Mouse (Mus musculus): ENCODE data around the gene Parva. TPM values are rescaled to one million over a fixed set of nuclear protein-coding genes. Genes with fewer than 3 reads are reported as not detected.

The Parva gene
- polyA plus RNA-seq (2012; fragmentation: generic; extraction: Trizol), result 126 TPM
- long read RNA-seq, experiment 1, full-length matches to known transcripts, result 33 of 67 reads
- long read RNA-seq, experiment 1, partial matches to known transcripts, result 5 of 67 reads
- long read RNA-seq, experiment 1, other reads (novel, unspliced or antisense), result 29 of 67 reads
- long read RNA-seq, experiment 2, full-length matches to known transcripts, result 712 of 792 reads
- long read RNA-seq, experiment 2, partial matches to known transcripts, result 54 of 792 reads
- long read RNA-seq, experiment 2, other reads (novel, unspliced or antisense), result 26 of 792 reads

GRCm38 (mm10) chr7:112427357-112428157 is at the start of gene Parva:
Gene Parva (plus strand): TSS chr7:112427505.
- TF ChIP-seq FOSL1 (IDR thresholded peaks at IDR 0.05; ENCODE audit: insufficient read depth, low read length, poor library complexity, severe bottlenecking) (no peak), MYOG (IDR thresholded peaks at IDR 0.05; ENCODE audit: control insufficient read depth, extremely low read depth, insufficient read length) (no peak), CEBPB (IDR thresholded peaks at IDR 0.05; ENCODE audit: low read depth) (no peak), MAX (IDR thresholded peaks at IDR 0.05) (no peak), CTCF (IDR thresholded peaks at IDR 0.05; ENCODE audit: control insufficient read depth, insufficient read depth, insufficient read length) (no peak), MYOD1 (IDR thresholded peaks at IDR 0.05; ENCODE audit: control insufficient read depth, insufficient read length, low read depth) (no peak), USF1 (IDR thresholded peaks at IDR 0.05; ENCODE audit: low read depth) (no peak)
- Histone ChIP-seq H3K36me3 (ENCODE audit: control insufficient read depth, insufficient read depth) (no peaks in the 10 kb centered on the region), H3ac (ENCODE audit: control insufficient read depth, insufficient read length, low read depth) (peak within 1 kb of the TSS; percentile 98), H3K27me3 (ENCODE audit: control insufficient read depth, insufficient read depth, insufficient read length) (no peaks in the 10 kb centered on the region), H3K4me3 (ENCODE audit: insufficient read depth, poor library complexity, severe bottlenecking) (peak within 1 kb of the TSS; percentile 59), H3K79me3 (ENCODE audit: low read depth) (peaks cover 14% of the 10 kb centered on the region), H3K79me2 (ENCODE audit: control insufficient read depth, insufficient read depth) (peaks cover 22% of the 10 kb centered on the region)

DNA sequence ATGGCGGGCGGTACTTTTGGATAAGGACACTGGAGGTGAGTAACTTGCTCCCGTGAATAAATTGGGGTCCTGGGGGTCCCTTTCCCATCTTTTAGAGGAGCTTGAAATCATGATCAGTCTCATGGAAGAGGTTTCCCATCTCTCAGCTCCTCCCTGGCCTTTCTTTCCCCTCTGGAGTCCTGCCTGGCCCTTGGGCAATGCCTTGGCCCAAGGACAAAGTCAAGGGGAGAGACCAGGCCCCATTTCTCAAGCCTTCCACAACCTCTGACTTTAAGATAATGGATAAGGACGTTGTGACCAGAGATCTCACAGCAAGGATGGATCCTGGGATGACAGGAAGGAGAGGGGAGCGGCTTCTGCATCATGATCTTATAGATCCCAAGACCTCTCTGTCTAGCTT is 49.2 kb upstream of the Parva start:
- TF ChIP-seq MYOG (IDR thresholded peaks at IDR 0.05; ENCODE audit: control insufficient read depth, extremely low read depth, insufficient read length) (no peak), CEBPB (IDR thresholded peaks at IDR 0.05; ENCODE audit: low read depth) (no peak), FOSL1 (IDR thresholded peaks at IDR 0.05; ENCODE audit: insufficient read depth, low read length, poor library complexity, severe bottlenecking) (no peak), CTCF (IDR thresholded peaks at IDR 0.05; ENCODE audit: control insufficient read depth, insufficient read depth, insufficient read length) (no peak), USF1 (IDR thresholded peaks at IDR 0.05; ENCODE audit: low read depth) (no peak), MAX (IDR thresholded peaks at IDR 0.05) (no peak), MYOD1 (IDR thresholded peaks at IDR 0.05; ENCODE audit: control insufficient read depth, insufficient read length, low read depth) (no peak)
- H3K79me3 ChIP-seq (ENCODE audit: low read depth), result no peaks in the 10 kb centered on the region

GRCm38 (mm10) chr7:112378476-112378875 is 48.8 kb upstream of the Parva start:
- no peaks in the 10 kb centered on the region for H3K27me3 ChIP-seq (ENCODE audit: control insufficient read depth, insufficient read depth, insufficient read length)
- TF ChIP-seq USF1 (IDR thresholded peaks at IDR 0.05; ENCODE audit: low read depth) (no peak), FOSL1 (IDR thresholded peaks at IDR 0.05; ENCODE audit: insufficient read depth, low read length, poor library complexity, severe bottlenecking) (no peak), MAX (IDR thresholded peaks at IDR 0.05) (no peak), MYOG (IDR thresholded peaks at IDR 0.05; ENCODE audit: control insufficient read depth, extremely low read depth, insufficient read length) (no peak), MYOD1 (IDR thresholded peaks at IDR 0.05; ENCODE audit: control insufficient read depth, insufficient read length, low read depth) (no peak), CEBPB (IDR thresholded peaks at IDR 0.05; ENCODE audit: low read depth) (no peak), CTCF (IDR thresholded peaks at IDR 0.05; ENCODE audit: control insufficient read depth, insufficient read depth, insufficient read length) (no peak)
- no peaks in the 10 kb centered on the region for H3K36me3 ChIP-seq (ENCODE audit: control insufficient read depth, insufficient read depth)

More for the DNA sequence above, 49.2 kb upstream of the Parva start:
- Histone ChIP-seq H3K27me3 (ENCODE audit: control insufficient read depth, insufficient read depth, insufficient read length) (no peaks in the 10 kb centered on the region), H3ac (ENCODE audit: control insufficient read depth, insufficient read length, low read depth) (no peak overlapping the region), H3K36me3 (ENCODE audit: control insufficient read depth, insufficient read depth) (no peaks in the 10 kb centered on the region), H3K4me3 (ENCODE audit: insufficient read depth, poor library complexity, severe bottlenecking) (no peak overlapping the region), H3K79me2 (ENCODE audit: control insufficient read depth, insufficient read depth) (no peaks in the 10 kb centered on the region)

DNA sequence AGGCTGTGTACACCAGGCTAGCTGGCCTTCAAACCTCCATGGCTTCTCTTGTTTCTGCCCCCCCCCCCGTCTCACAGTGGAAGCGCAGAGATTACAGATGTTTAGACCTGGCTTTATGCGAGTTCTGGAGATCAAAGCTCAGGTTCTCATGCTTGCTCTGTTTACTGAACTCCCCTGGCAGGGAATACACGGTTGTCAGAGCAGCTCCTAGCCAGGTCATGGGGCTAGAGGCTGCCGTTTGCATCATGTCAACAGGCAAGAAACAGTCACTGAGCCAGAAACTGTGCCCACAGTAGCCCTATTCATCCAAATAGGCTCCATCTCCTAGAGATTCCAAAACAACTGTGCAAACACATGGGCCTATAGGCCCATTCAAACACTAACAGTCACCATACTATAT is 40.8 kb upstream of the Parva start:
- Histone ChIP-seq H3K36me3 (ENCODE audit: control insufficient read depth, insufficient read depth) (no peaks in the 10 kb centered on the region), H3K27me3 (ENCODE audit: control insufficient read depth, insufficient read depth, insufficient read length) (no peaks in the 10 kb centered on the region), H3K79me3 (ENCODE audit: low read depth) (no peaks in the 10 kb centered on the region), H3K79me2 (ENCODE audit: control insufficient read depth, insufficient read depth) (no peaks in the 10 kb centered on the region), H3ac (ENCODE audit: control insufficient read depth, insufficient read length, low read depth) (no peak overlapping the region), H3K4me3 (ENCODE audit: insufficient read depth, poor library complexity, severe bottlenecking) (no peak overlapping the region)
- TF ChIP-seq FOSL1 (IDR thresholded peaks at IDR 0.05; ENCODE audit: insufficient read depth, low read length, poor library complexity, severe bottlenecking) (no peak), MYOD1 (IDR thresholded peaks at IDR 0.05; ENCODE audit: control insufficient read depth, insufficient read length, low read depth) (no peak), CTCF (IDR thresholded peaks at IDR 0.05; ENCODE audit: control insufficient read depth, insufficient read depth, insufficient read length) (no peak), CEBPB (IDR thresholded peaks at IDR 0.05; ENCODE audit: low read depth) (no peak), MAX (IDR thresholded peaks at IDR 0.05) (no peak), MYOG (IDR thresholded peaks at IDR 0.05; ENCODE audit: control insufficient read depth, extremely low read depth, insufficient read length) (no peak), USF1 (IDR thresholded peaks at IDR 0.05; ENCODE audit: low read depth) (no peak)

More at GRCm38 (mm10) chr7:112378476-112378875, 48.8 kb upstream of the Parva start:
- no peak overlapping the region for H3ac ChIP-seq (ENCODE audit: control insufficient read depth, insufficient read length, low read depth)
- H3K79me3 ChIP-seq (ENCODE audit: low read depth), result no peaks in the 10 kb centered on the region
- no peak overlapping the region for H3K4me3 ChIP-seq (ENCODE audit: insufficient read depth, poor library complexity, severe bottlenecking)
- no peaks in the 10 kb centered on the region for H3K79me2 ChIP-seq (ENCODE audit: control insufficient read depth, insufficient read depth)

- Histone ChIP-seq H3K27me3 (ENCODE audit: control insufficient read depth, insufficient read depth, insufficient read length) (no peaks in the 10 kb centered on the region), H3K79me3 (ENCODE audit: low read depth) (no peaks in the 10 kb centered on the region), H3K36me3 (ENCODE audit: control insufficient read depth, insufficient read depth) (no peaks in the 10 kb centered on the region), H3K79me2 (ENCODE audit: control insufficient read depth, insufficient read depth) (no peaks in the 10 kb centered on the region), H3ac (ENCODE audit: control insufficient read depth, insufficient read length, low read depth) (no peak overlapping the region), H3K4me3 (ENCODE audit: insufficient read depth, poor library complexity, severe bottlenecking) (no peak overlapping the region)
- no peak for TF ChIP-seq CEBPB (IDR thresholded peaks at IDR 0.05; ENCODE audit: low read depth)
- no peak for TF ChIP-seq MYOD1 (IDR thresholded peaks at IDR 0.05; ENCODE audit: control insufficient read depth, insufficient read length, low read depth)
- TF ChIP-seq MYOG (IDR thresholded peaks at IDR 0.05; ENCODE audit: control insufficient read depth, extremely low read depth, insufficient read length), result no peak
- TF ChIP-seq FOSL1 (IDR thresholded peaks at IDR 0.05; ENCODE audit: insufficient read depth, low read length, poor library complexity, severe bottlenecking), result no peak
- no peak for TF ChIP-seq CTCF (IDR thresholded peaks at IDR 0.05; ENCODE audit: control insufficient read depth, insufficient read depth, insufficient read length)
- no peak for TF ChIP-seq USF1 (IDR thresholded peaks at IDR 0.05; ENCODE audit: low read depth)
Observed at GRCm38 (mm10) chr7:112387876-112388275, 39.4 kb upstream of the Parva start.
